Mouse (Mus musculus) right cerebral cortex, adult 2 months (tissue): ENCODE data around the gene Zfp219.

Source experiments
- DNase-seq, 2 experiments: peaks; one replicate each; pipeline ENCODE4 v3.0.0; 2021 to 2022; ENCODE audit warnings: low spot score in 2 of 2

Zfp219 gene

DNA sequence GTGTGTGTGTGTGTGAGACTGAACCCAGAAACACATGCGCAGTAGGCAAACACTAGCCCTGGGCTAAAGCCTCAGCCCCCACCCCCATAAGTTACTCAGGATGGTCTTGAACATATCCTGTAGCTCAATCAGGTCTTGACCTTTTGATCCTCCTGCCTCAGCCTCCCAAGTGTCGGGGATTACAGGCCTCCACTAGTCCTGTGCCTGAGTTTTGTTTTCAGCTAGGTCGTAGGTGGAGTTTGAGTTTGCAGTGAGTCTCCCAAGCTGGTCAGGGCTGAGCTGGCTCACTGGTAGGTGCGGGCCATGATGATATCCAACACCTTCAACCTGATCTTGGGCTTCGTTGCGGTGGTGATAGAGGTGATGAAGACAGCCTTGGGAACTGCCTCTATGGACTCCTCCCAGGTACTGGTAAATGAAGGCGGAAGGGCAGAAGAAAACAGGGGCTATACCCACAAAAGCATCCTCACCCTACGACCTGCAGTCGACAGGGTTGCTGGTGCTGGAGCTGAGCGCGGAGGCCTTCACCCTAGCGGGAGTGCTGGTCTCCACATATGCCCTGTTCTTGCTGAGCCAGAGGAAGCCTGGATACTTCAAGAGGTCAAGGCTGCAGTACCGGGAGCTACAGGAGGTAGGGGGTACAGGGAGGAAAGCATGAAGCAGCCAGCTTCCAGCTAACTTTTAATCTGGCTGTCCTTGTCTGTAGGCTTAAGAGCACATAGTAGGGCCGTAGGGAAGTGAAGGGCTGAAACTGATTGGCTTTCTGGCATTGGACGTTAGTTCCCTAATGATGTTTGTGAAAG is 2.1 kb downstream of the Zfp219 start:
- DNase-seq = no peak

DNA sequence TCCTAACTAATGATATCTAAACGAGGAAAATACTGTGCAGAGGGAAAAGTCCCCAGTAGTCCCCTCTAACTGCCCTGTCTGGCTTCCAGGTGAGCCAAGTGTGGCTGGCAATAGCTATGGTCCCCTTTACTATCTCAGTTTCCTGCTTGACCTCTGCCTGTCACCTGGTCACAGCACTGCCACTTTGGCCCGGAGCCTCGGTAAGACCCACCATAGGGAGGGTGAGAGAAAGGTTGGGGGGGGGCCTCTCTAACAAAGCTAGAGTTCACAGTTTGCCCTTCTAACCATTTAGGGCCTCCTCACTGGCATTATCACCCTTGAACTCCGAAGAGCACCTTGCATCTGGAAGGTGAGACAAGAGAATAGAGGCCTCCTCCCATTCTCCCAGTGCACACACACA is 2.9 kb downstream of the Zfp219 start:
- no peak for DNase-seq

DNA sequence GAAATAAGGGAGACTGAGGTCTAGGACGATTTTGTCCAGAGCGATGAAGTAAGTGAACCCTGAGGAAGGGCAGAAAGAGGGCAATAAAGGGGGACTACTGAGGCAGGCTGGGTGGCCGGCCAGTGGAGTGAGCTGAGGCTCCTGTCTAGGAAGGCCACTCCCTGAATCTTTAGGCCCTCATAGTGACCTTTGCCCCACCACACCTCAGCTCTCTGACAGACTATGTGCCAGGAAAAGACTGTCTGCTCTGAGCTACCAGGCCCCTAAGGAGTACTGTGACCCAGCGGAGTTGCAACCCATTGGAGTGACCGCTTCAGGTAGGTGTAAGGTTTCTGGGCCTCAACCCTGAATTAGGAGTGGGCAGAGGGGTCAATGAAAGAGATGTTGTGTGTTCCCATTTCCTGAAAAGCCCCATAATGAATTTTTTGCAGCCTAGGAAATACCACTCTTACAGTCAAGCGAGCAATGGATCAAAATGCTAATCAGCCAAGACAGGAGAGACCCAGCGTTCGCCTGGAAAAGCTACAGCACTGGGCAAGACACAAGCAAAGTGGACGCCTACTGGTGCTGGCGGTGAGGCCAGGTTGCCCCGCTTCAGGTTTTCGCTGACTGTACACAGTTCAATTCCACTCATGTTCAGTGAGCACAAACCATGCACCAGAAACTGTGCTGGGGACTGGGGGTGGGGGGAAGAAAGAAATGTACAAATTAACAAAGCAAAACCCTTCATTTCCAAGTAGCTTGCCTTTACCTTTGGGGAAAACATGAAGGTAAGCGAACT is 3.7 kb downstream of the Zfp219 start:
- DNase-seq = no peak

DNA sequence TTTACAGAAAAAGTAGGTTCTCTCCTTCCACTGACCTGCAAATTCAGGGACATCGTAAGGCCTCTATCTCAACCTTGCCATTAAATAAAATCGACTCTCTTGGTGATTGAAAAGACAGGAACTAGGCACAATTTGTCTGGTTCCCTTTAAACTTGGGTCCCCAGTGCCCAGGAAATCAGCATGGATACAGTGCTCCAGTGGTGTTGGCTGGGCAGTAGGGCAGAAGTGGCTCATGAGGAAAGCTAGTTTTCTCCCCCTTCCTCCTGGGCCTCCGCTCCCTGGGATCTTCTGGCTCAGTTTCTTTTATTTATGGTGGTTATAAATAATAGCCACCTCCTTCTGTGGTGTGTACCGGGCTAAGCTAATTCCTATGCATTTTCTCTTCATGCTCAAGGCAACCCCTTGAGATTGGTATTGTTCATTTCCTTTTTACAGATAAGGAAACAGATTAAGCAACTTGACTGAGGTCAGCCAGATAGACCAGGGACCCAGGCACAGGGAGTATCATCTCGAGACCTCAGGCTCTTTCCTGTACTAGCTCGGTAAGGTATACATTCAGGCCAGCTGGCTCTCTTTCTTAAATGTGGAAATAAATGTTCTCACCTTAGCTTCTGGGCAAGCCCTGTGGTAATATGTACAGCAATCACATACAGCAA is 5.0 kb downstream of the Zfp219 start, which contains the start of gene Tmem253:
Gene Tmem253, plus strand, starts transcription at position 214 of the 656 bp plus-strand sequence.
- DNase-seq = no peak

DNA sequence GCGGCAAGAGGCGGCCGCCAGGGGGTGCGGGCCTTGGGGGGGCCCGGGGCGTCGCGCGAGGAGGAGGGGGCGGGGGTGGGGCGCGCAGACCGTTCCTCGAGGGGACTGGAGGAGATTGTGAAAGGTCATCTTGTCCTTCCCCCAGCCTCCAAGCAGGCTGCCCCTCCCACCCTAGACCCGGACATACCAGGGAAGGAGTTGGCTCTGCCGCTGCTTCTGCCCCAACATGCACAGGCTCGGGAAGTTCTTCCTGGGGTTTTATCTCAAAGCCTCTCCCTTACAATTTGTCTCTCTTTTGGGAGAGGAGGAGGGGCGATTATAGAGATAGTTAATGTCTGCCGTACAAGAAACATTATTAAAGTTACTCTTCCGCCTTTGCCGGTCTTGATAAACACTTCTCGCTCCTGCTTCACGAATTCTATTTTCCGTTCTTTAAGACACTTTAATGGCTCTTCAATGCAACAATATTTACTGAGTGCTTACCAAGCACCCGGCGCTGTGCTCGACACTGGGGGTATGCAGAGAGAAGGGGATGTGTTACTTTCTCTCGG is 5.7 kb downstream of the Zfp219 start:
- no peak for DNase-seq

DNA sequence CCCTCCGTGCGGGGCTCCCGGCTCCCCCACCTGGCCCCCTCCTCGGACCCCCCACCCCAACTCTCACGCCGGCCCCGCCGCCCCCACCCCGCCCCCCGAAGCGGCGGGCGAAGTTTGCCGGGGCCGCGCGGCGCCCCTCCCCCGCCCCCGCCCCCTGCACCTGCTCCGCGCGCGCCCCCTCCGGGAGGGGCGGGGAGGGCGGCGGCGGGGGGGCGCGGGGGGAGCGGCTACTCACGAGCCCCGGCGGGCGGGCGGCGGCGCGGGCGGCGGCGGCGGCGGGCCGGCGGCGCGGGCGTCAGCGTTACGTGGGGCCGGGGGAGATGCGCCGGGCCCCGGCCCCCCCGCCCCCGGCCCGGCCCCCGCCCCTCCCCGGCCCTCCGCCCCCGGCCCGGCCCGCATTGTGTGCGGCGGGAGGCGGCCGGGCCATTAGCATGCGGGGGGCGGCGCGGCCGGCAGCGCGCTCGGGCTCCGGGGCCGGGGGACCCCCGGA is 6.2 kb downstream of the Zfp219 start:
- no peak for DNase-seq

DNA sequence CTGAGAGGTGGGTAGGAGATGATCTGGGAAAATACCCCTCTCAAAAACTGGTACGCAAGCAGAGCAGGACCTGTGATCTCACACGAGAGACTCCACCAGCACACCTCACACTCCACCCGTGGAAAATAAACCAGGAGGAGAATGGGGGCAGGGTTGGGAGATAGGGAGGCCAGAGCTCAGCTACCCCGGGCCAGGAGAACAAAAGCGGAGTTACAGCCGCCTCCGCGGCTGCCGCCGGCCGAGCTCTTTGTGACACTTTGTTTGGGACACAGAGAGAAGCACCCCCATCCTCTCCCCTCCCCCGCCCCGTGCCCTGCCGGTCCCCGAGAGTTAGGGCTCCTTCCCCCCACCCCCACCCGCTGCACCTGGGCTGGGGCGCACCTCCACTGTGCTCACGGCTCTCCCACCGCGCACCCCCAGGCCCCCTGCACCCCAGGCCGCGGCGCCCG is 6.7 kb downstream of the Zfp219 start:
- DNase-seq = no peak

DNA sequence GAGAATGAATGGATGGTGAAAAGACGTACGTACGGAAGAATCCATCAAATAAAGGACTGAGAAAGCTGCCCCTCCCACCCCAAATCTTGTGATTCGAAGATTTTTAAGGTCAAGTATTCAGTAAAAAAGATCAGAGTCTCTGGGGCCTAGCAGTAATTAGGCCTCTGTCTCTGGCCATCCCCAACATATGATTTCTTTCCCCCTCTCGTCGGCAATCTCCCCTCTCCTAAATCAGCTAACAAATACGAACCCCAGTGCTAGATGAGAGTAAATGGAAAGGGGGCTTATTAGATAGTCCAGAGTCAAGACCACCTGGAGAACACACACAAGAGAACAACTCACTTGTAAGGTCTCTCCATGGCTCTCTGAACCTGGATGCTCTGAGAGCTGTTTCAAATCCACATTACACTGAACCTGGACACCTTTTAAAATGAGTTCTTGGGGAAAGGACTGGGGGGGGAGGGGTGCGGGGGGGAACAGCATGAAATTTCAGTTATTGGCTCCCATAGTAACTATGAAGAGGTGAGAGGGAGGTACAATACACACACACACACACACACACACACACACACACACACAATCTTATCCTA is 7.4 kb downstream of the Zfp219 start:
- DNase-seq = no peak

DNA sequence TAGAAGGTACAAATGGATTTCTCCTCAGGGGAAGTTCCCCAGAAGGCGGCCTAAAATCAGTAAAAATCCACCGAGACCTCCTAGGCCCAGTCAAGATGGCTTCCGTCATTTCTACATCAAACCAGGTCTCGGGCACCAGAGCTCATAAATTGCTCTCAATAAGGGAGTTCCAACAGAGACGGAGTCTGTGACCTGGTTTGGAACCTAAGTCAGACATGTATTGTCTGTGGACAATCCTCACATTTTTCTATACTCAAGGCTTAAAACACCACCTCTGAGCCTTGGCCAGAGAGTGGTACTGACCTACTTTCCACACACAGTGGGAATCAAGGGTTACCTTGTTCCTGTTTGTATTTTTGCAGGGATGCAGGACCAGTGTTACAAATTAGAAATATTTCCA is 8.0 kb downstream of the Zfp219 start:
- DNase-seq = no peak

DNA sequence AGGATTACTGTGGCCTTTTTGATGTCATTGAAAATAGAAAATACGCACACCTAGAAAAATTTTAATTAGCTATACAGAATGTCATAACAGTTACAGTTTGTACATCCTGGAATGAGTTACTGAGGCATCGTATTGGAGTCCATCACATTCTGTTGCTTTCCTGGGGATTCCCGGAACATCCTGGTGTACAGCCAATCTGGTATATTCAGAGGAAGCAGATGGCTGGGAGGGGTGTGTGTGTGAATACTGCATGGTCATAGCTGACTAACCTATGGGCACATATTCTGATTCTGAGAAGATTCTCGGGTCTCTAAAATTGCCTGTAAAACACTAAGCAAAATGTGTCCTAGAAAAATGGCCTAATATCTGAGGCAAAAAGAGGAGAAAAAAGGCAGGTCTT is 8.4 kb downstream of the Zfp219 start:
- DNase-seq = peak; percentile 75 to 79

DNA sequence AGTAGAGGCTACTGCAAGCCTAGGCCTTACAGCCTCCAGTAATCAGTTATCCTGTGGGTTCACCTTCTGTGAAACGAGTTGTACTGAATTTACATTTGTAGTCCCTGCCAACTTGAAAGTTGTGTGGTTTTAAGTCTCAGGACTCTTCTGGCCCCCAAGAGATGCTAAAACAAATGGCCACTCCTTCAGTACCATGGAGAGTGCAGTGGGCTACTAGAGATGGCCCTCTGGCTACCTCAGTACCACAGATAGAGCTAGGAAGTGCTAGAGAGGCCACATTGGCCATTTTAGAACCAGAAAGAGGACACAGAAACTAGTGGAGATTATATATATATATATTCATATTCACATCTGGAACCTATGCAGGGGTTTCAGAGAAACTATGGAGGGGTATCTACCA is 8.8 kb downstream of the Zfp219 start:
- DNase-seq = no peak

DNA sequence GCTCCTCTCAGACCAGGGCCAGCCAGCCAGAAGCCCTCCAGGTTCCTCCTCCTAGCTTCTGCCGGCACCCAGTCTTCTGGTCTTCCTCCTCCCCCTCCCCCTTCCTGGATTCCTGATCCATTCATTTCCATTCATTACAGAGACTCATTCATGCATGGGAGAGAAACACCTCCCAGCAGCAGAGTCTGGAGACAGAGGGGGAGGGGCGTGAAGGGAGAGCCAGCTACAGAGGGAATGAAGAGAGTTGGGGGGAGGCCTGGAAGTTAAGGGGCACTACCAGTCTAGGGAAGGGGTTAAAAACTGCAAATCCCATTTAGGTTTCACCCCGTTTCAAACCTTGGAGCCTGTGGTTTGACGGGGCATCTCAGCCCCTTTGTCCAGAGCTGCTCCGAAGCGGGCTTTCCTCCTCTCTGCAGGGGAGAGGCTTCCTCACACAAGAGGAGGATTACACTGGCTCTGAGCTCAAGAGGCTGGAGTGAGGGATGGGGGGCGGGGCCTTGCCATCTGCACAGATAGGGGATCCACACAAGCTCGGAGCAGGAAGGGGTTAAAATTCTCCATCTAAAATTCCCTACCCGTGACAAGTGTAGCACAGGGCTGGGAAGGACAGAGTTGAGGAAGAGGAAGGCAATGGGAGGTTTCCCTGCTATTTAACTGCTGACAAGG is 10.0 kb downstream of the Zfp219 start:
- DNase-seq = peak; percentile 55 to 62

DNA sequence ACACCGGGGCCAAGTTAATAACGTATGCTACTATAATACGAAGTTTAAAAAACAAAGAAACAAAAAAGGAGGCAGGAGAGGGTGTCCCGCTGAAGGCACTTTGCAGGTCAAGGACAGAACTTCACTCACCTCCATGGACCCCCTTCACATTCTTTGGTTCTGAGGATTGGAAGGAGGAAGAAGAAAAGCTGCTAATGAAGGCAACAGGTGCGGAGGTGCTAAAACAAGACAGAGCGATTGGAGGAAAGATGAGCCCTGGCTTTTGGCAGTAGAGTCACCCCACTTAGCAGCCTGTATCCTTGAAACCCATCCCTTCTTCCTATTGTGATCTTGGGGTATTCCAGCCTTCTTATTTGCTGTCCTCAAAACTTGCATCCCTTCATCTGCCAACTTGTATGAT is 10.7 kb downstream of the Zfp219 start:
- no peak for DNase-seq

DNA sequence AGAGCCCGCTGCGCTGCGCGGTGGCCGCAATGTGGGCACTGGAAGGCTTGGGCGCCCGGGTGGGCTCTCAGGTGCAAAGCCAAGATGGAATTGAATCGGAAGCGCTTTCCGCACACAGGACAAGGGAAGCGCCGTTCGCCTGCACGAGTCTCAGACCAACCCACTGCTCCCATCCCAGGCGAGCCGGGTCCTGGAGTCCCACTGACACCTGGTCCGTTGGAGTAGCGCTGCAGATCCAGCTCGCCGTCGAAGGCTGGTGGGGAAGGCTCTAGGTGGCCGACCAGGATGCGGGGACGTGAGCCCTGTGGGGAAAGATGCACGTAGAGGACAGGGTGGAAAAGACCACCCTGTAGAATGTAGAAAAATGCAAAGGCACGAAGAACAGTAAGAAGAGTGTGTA is 11.2 kb downstream of the Zfp219 start:
- DNase-seq = no peak

DNA sequence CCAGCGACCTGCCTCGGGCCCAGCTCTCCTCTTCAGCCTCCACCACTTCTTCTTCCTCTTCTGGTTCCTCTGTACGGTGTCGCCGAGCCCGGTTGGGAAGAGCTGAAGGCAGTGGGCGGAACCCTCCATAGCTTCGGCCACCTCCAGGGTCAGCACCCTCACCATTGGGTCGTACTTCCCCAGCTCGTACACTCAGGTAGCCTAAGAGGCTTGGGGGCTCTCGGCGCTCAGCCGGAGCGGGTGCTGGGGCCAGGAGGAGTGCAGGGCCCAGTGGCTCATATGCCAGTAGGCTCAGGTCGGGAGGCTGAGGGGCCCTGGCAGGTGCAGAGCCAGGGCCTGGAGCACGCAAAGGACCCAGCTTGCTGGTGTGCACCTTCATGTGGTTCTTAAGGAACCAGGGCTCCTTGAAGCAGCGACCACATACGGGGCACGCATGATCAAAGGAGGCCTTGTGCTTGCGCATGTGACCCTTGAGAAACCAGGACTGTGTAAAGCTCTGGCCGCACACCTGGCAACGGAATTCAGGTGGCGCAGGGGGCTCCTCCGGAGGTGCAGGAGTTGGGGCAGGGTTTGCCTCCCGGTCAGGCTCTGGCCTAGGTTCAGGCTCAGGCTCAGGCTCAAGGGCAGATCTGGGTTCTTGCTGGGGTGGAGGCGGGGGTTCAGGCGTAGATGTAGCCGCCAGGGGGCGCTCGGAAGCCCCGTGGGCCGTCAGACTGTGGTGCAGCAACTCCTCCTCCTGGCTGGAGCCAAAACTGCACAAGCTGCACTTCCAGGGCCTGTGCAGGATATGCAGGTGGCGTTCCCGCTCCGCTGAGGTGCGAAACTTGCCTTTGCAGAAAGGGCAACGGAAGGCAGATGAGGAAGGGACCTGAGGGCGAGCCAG is 12.0 kb downstream of the Zfp219 start:
- peak; percentile 91 to 93 for DNase-seq

DNA sequence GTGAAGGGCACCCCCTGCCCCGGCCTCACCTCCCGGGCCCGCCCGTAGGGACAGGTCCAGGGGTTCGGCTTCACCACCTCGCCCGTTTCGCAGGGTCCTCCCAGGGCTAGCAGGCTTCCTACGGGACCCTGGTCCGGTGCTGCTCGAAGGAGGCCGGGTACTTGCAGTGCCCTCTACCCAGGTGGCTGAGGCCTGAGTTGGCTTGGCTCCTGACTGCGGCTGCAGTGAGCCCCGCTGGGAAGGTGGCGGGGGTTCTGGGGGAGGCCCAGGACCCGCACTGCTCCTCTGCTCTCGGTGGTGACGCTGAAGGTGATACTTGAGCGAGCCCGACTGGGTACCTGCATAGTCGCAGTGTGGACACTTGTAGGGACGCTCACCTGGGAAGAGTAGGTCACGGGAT is 13.8 kb downstream of the Zfp219 start:
- DNase-seq = no peak

DNA sequence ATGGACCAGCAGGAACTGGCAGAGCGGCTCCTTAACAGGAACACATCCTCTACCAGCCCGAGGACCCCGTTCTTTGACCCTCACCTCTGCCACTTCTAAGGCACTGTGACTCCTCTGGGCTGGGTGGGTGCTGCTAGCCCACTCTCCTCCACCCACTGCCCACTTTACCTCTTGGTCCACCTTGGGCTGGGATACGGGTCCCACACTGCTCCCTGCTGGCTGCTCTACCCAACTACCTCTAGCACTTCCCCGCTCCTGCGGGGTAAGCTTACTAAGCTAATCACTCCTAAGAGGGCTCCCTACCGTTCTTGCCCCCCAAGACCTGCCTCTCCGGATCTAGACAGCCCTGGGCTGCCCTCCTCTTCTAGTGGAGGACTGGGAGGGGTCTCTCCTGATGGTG is 14.3 kb downstream of the Zfp219 start:
- DNase-seq = no peak

DNA sequence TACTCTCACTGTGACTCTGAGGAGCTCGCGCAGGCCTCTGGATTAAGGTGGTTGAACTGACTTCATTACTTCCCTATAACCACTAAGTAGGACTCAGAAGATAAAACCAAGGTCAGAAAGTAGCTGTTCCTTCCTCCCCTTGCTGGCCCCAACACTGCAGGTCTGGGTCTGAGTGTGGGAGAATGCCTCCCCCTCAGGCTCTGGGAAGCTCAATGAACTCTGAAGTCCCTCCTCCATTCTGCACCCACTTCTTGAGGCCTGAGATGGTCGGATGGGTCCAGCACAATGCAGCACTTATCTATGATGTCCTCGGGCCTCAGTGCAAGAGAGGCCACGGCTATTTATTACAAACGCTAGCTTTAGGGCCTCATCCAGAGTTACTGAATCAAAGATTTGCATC is 14.9 kb downstream of the Zfp219 start:
- no peak for DNase-seq

DNA sequence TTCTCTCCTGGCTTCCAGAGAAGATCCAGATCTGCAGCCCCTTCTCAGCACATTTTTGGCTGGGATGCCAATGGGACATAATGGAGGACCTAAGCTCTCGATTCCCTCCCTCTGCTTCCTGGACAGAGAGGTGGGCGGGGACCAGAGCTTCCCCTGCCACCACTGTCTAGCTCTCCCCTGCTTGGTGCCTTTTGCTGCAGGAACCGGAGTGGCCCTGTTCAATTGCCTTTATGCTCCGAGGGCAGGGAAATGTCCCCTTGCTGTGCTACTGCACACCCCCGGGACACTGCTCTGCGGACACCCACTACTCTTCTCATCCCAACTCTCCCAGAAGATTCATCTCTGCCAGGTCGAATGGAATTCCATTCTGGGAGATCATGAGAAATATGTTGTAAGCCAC is 15.4 kb downstream of the Zfp219 start:
- no peak for DNase-seq

DNA sequence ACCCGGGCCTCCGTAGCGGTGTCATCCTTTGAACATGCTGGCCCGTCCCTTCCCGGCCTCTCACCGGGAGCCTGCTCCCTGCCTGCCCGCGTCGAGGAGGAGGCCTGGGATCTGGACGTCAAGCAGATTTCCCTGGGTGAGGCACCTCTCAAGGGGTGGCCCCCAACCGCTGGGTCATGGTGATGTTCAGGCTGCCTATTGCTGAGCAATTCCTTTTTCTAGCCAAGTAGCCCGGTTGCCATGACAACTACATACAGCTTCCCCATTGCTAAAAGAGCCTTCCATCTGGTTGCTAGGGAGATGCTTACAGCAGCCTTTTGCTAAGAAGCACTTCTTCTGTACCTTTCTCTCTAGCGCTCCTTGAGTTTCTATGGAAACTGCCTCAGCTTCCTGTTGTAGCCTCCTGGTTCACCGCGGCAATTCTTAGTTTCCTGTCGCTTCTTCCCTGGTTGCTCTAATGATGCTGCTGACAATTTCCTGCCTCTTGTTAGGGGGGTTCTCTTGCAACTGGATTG is 16.5 kb downstream of the Zfp219 start:
- peak; percentile 80 to 84 for DNase-seq
